Mouse (Mus musculus): ENCODE results near the gene Ncapd2.

- TF ChIP-seq CTCF (IDR thresholded peaks at IDR 0.05; ENCODE audit: low read depth), result no peak
- no peak for TF ChIP-seq EP300 (IDR thresholded peaks at IDR 0.05; ENCODE audit: low read depth)
Measured at GRCm38 (mm10) chr6:125153018-125153389, 38.5 kb downstream of the Ncapd2 start.

Measured in liver, postnatal 0 days (tissue).